Comparison of ENCODE assay signal across 8 mouse cellular contexts in genomic region chrX:144317548-144318163, GRCm38 (mm10). TPM values are rescaled to one million over a fixed set of nuclear protein-coding genes. Genes with fewer than 3 reads are reported as not detected.
DNase-seq lines count a peak whose midpoint lies in the region; ATAC-seq lines count a peak whose summit lies in the region.

TSS of gene Alg13 (plus strand) at chrX:144317804.

- H3K4me1 ChIP-seq in forebrain, embryonic 10.5 days = peaks cover 9% of the 10 kb centered on the region
- H3K4me1 ChIP-seq in heart, embryonic 15.5 days (replicated peaks) = no peaks in the 10 kb centered on the region
- H3K4me1 ChIP-seq in liver, embryonic 13.5 days (replicated peaks) = peaks cover 15% of the 10 kb centered on the region; the same call in 1 of the 2 replicates
- H3K4me1 ChIP-seq in stomach, embryonic 15.5 days = 0 out of 2 replicates have a peak, but pooled peaks cover 3% of the 10 kb centered on the region

- H3K36me3 ChIP-seq in forebrain, embryonic 10.5 days (replicated peaks) = no peaks in the 10 kb centered on the region
- no peaks in the 10 kb centered on the region for H3K36me3 ChIP-seq in heart, embryonic 15.5 days
- H3K36me3 ChIP-seq in liver, embryonic 13.5 days = no peaks in the 10 kb centered on the region
- H3K36me3 ChIP-seq in stomach, embryonic 15.5 days = no peaks in the 10 kb centered on the region

- peak within 1 kb of the TSS; percentile 66 for H3K9ac ChIP-seq in heart, embryonic 15.5 days
- H3K9ac ChIP-seq in liver, embryonic 13.5 days = peak within 1 kb of the TSS; percentile 75
- peak within 1 kb of the TSS; percentile 44 for H3K9ac ChIP-seq in stomach, embryonic 15.5 days

- H3K9me3 ChIP-seq in forebrain, embryonic 10.5 days = no peaks in the 10 kb centered on the region
- H3K9me3 ChIP-seq in heart, embryonic 15.5 days (replicated peaks) = no peaks in the 10 kb centered on the region
- H3K9me3 ChIP-seq in liver, embryonic 13.5 days (replicated peaks) = no peaks in the 10 kb centered on the region
- no peaks in the 10 kb centered on the region for H3K9me3 ChIP-seq in stomach, embryonic 15.5 days

- DNase-seq in CD8-positive naive resting alpha-beta T cell, adult 2 months (ENCODE audit: low read depth in 2 of 2, low spot score in 2 of 2) = peak; percentile 33 to 46
- peak; percentile 42 for DNase-seq in c-Kit-positive CD71-negative TER-119-negative erythroid progenitor cells, embryonic 14.5 days (ENCODE audit: low read depth)
- DNase-seq in forebrain, embryonic 10.5 days (ENCODE audit: extremely low spot score, low spot score) = peak; percentile 83
- peak; percentile 85 to 90 for DNase-seq in kidney, postnatal 25 days
- DNase-seq in liver, embryonic 13.5 days = peak; percentile 63
- DNase-seq in neural tube, embryonic 10.5 days (ENCODE audit: extremely low spot score, low spot score) = peak; percentile 76

- WGBS in forebrain, embryonic 10.5 days = 28% methylated on average over 47 of the region's 47 CpGs
- 15% methylated on average over 47 of the region's 47 CpGs for WGBS in heart, embryonic 15.5 days
- 14% methylated on average over 46 of the region's 47 CpGs for WGBS in liver, embryonic 13.5 days (ENCODE audit: insufficient replicate concordance)
- WGBS in stomach, embryonic 15.5 days = 12% methylated on average over 47 of the region's 47 CpGs

- H3K4me3 ChIP-seq in forebrain, embryonic 10.5 days = peak within 1 kb of the TSS; percentile 72
- peak within 1 kb of the TSS; percentile 70 for H3K4me3 ChIP-seq in heart, embryonic 15.5 days
- peak within 1 kb of the TSS; percentile 72 for H3K4me3 ChIP-seq in liver, embryonic 13.5 days (replicated peaks)
- peak within 1 kb of the TSS; percentile 62 for H3K4me3 ChIP-seq in stomach, embryonic 15.5 days (replicated peaks)

- peaks cover 6% of the 10 kb centered on the region; the same call in 1 of the 2 replicates for H3K27me3 ChIP-seq in forebrain, embryonic 10.5 days (ENCODE audit: poor library complexity, severe bottlenecking)
- H3K27me3 ChIP-seq in heart, embryonic 15.5 days = no peaks in the 10 kb centered on the region
- H3K27me3 ChIP-seq in liver, embryonic 13.5 days = no peaks in the 10 kb centered on the region
- no peaks in the 10 kb centered on the region for H3K27me3 ChIP-seq in stomach, embryonic 15.5 days (replicated peaks)

- peak; percentile 83 for ATAC-seq in heart, embryonic 15.5 days (replicated peaks; ENCODE audit: insufficient number of reproducible peaks, insufficient read depth, low FRiP score, low read depth)
- peak; percentile 85 for ATAC-seq in liver, embryonic 13.5 days (ENCODE audit: low read depth)
- ATAC-seq in stomach, embryonic 15.5 days (ENCODE audit: insufficient read depth, low FRiP score, low read depth) = peak; percentile 87

- H3K27ac ChIP-seq in forebrain, embryonic 10.5 days = peak within 1 kb of the TSS; percentile 86
- H3K27ac ChIP-seq in heart, embryonic 15.5 days = peak within 1 kb of the TSS; percentile 73
- peak within 1 kb of the TSS; percentile 64 for H3K27ac ChIP-seq in liver, embryonic 13.5 days
- peak within 1 kb of the TSS; percentile 63 for H3K27ac ChIP-seq in stomach, embryonic 15.5 days

- H3K4me2 ChIP-seq in heart, embryonic 15.5 days = peak within 1 kb of the TSS; percentile 88
- peak within 1 kb of the TSS; percentile 85 for H3K4me2 ChIP-seq in liver, embryonic 13.5 days
- H3K4me2 ChIP-seq in stomach, embryonic 15.5 days = peak within 1 kb of the TSS; percentile 73

RNA-seq across cellular contexts. Expression of gene Alg13, which starts in this region (rescaled TPM):
- 26.1 and 27.3 TPM in 2 replicates for polyA plus RNA-seq in forebrain, embryonic 10.5 days (2016; fragmentation: Nextera tagmentation; extraction: Ambion mirVana)
- 10.1 and 12.6 TPM in 2 replicates for polyA plus RNA-seq in heart, embryonic 15.5 days (2015; fragmentation: Nextera tagmentation; extraction: Ambion mirVana)
- polyA plus RNA-seq in liver, embryonic 13.5 days (2015; fragmentation: Nextera tagmentation; extraction: Ambion mirVana) = 9.8 and 14.7 TPM in 2 replicates
- 15.4 and 18.0 TPM in 2 replicates for polyA plus RNA-seq in stomach, embryonic 15.5 days (2015; fragmentation: Nextera tagmentation; extraction: Ambion mirVana)

Comparison
In these comparisons a context has a peak if more than half of its experiments do, and no peak if none do; other contexts are left out.
1. Peak in every context shown above with its lines: DNase-seq, ATAC-seq, H3K4me3 ChIP-seq and H3K27ac ChIP-seq.